Mouse (Mus musculus) urinary bladder, adult 2 months (tissue): Measurements from ENCODE around the gene Egfl8. TPM values are rescaled to one million over a fixed set of nuclear protein-coding genes. Genes with fewer than 3 reads are reported as not detected.
A peak's percentile ranks its signal among the peaks of the same experiment; 100 is the strongest.

Experiments
- DNase-seq: peaks from one replicate; pipeline ENCODE4 v3.0.0; 2022; ENCODE audit warnings: low spot score
- polyA plus RNA-seq: library from polyadenylated mRNA; depleted of rRNA; stranded (reverse); fragments of >200 nt; gene quantifications from 2 replicates; pipeline ENCODE4 v1.2.3, GENCODE M21; 2012

The Egfl8 gene
- polyA plus RNA-seq, 1 experiment: 9.3 TPM

- DNase-seq: peak; percentile 64
Measured at GRCm38 (mm10) chr17:34627943-34628643, 12.3 kb upstream of the Egfl8 start, which contains the start of gene Ppt2. TSS of gene Ppt2 (minus strand) at chr17:34628510.

- peak; percentile 69 for DNase-seq
Measured at GRCm38 (mm10) chr17:34627093-34627942, 11.5 kb upstream of the Egfl8 start.

GRCm38 (mm10) chr17:34626773-34627092 lies 11.0 kb upstream of the Egfl8 start:
- no peak for DNase-seq

- peak; percentile 22 for DNase-seq
Measured at GRCm38 (mm10) chr17:34626062-34626772, 10.4 kb upstream of the Egfl8 start.

- no peak for DNase-seq
Measured at GRCm38 (mm10) chr17:34624981-34625380, 9.2 kb upstream of the Egfl8 start.

- DNase-seq: no peak
Measured at GRCm38 (mm10) chr17:34623161-34623560, 7.4 kb upstream of the Egfl8 start.

- DNase-seq: no peak
Measured at GRCm38 (mm10) chr17:34621006-34621405, 5.2 kb upstream of the Egfl8 start.

- DNase-seq: peak; percentile 38
Measured at GRCm38 (mm10) chr17:34618999-34619398, 3.2 kb upstream of the Egfl8 start.

GRCm38 (mm10) chr17:34613830-34614229 lies 1.9 kb downstream of the Egfl8 start:
- DNase-seq: no peak

- DNase-seq: no peak
Measured at GRCm38 (mm10) chr17:34613054-34613645, 2.6 kb downstream of the Egfl8 start.

- DNase-seq: no peak
Measured at GRCm38 (mm10) chr17:34611050-34611449, 4.7 kb downstream of the Egfl8 start.

GRCm38 (mm10) chr17:34607997-34608396 lies 7.8 kb downstream of the Egfl8 start:
- no peak for DNase-seq

- no peak for DNase-seq
Measured at GRCm38 (mm10) chr17:34606186-34607039, 9.4 kb downstream of the Egfl8 start.

- DNase-seq: peak; percentile 94
Measured at GRCm38 (mm10) chr17:34605609-34606008, 10.2 kb downstream of the Egfl8 start.

- DNase-seq: no peak
Measured at GRCm38 (mm10) chr17:34604511-34605237, 11.1 kb downstream of the Egfl8 start.

- DNase-seq: peak; percentile 82
Measured at GRCm38 (mm10) chr17:34604061-34604508, 11.7 kb downstream of the Egfl8 start, which contains the start of gene Agpat1. TSS of gene Agpat1 (plus strand) at chr17:34604262.

GRCm38 (mm10) chr17:34603375-34604060 lies 12.3 kb downstream of the Egfl8 start, which contains the start of gene Rnf5:
TSS of gene Rnf5 (minus strand) at chr17:34603690.
- DNase-seq: peak; percentile 77

- DNase-seq: no peak
Measured at GRCm38 (mm10) chr17:34601796-34602195, 14.0 kb downstream of the Egfl8 start.

GRCm38 (mm10) chr17:34599891-34600290 lies 15.9 kb downstream of the Egfl8 start:
- DNase-seq: no peak
